Mouse (Mus musculus): ENCODE data around the gene Rtbdn.
A peak's percentile ranks its signal among the peaks of the same experiment; 100 is the strongest.

The Rtbdn gene

GRCm38 (mm10) chr8:84970135-84970790 is 23.5 kb downstream of the Rtbdn start:
- peaks cover 67% of the 10 kb centered on the region for H3K4me1 ChIP-seq (replicated peaks; ENCODE audit: low read depth, low read length)
- H3K4me3 ChIP-seq (replicated peaks; ENCODE audit: low read length): peak overlapping the region; percentile 86
- no peak for TF ChIP-seq CTCF (conservative IDR thresholded peaks at IDR 0.05; ENCODE audit: low read length)
- no peak for TF ChIP-seq POU5F1 (IDR thresholded peaks at IDR 0.05; ENCODE audit: borderline replicate concordance, low read length)
- TF ChIP-seq NANOG (IDR thresholded peaks at IDR 0.05; ENCODE audit: borderline replicate concordance, low read length): no peak
- no peaks in the 10 kb centered on the region for H3K27me3 ChIP-seq (ENCODE audit: insufficient read depth, low read length)
- H3K36me3 ChIP-seq (ENCODE audit: insufficient read depth, low read length): peaks cover 46% of the 10 kb centered on the region
- no peaks in the 10 kb centered on the region for H3K9me3 ChIP-seq (ENCODE audit: low read length)

DNA sequence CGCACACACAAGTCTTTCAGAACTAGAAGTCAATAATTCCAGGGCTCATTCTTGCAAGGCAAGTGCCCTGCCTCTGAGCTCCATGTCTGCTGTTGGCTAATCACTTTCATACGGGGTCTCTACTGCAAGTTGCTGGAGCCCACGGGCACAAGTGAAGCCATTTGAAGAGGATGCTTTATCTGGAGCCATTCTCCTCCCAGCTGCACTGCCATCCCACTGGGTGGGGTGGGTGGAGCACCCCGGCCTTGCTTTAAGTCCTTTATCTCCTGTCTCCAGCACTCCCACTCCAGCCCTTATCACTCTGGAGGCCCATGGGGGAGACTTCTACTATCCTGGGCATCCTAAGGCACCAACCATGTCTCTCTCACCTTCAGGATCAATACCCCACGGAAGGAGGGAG is 24.1 kb downstream of the Rtbdn start:
- TF ChIP-seq POU5F1 (IDR thresholded peaks at IDR 0.05; ENCODE audit: borderline replicate concordance, low read length) (no peak), NANOG (IDR thresholded peaks at IDR 0.05; ENCODE audit: borderline replicate concordance, low read length) (no peak), CTCF (conservative IDR thresholded peaks at IDR 0.05; ENCODE audit: low read length) (no peak)
- peaks cover 73% of the 10 kb centered on the region for H3K4me1 ChIP-seq (replicated peaks; ENCODE audit: low read depth, low read length)
- H3K4me3 ChIP-seq (replicated peaks; ENCODE audit: low read length): peak overlapping the region; percentile 86
- H3K36me3 ChIP-seq (ENCODE audit: insufficient read depth, low read length): peaks cover 46% of the 10 kb centered on the region
- H3K9me3 ChIP-seq (ENCODE audit: low read length): no peaks in the 10 kb centered on the region
- no peaks in the 10 kb centered on the region for H3K27me3 ChIP-seq (ENCODE audit: insufficient read depth, low read length)

DNA sequence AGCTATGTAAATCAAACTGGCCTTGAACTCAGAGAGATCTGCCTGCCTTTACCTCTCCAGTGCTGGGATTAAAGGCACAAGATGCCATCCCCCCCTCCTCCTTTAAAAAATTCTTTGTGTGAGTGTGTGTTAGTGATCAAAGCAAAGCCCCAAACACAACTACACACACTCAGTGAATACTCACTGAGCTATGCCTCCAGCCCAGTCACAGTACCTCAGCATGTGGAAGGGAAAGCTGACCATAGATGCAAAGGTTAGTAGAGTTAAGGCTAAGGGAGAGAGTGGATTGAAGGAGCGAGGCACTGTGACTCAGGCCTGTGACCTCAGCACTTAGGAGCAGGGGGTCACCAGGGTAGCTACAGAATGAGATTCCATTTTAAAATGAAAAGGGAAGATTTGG is 26.3 kb downstream of the Rtbdn start:
- Histone ChIP-seq H3K27me3 (ENCODE audit: insufficient read depth, low read length) (no peaks in the 10 kb centered on the region), H3K4me3 (replicated peaks; ENCODE audit: low read length) (no peak overlapping the region)
- no peak for TF ChIP-seq CTCF (conservative IDR thresholded peaks at IDR 0.05; ENCODE audit: low read length)
- TF ChIP-seq NANOG (IDR thresholded peaks at IDR 0.05; ENCODE audit: borderline replicate concordance, low read length): no peak
- no peak for TF ChIP-seq POU5F1 (IDR thresholded peaks at IDR 0.05; ENCODE audit: borderline replicate concordance, low read length)

DNA sequence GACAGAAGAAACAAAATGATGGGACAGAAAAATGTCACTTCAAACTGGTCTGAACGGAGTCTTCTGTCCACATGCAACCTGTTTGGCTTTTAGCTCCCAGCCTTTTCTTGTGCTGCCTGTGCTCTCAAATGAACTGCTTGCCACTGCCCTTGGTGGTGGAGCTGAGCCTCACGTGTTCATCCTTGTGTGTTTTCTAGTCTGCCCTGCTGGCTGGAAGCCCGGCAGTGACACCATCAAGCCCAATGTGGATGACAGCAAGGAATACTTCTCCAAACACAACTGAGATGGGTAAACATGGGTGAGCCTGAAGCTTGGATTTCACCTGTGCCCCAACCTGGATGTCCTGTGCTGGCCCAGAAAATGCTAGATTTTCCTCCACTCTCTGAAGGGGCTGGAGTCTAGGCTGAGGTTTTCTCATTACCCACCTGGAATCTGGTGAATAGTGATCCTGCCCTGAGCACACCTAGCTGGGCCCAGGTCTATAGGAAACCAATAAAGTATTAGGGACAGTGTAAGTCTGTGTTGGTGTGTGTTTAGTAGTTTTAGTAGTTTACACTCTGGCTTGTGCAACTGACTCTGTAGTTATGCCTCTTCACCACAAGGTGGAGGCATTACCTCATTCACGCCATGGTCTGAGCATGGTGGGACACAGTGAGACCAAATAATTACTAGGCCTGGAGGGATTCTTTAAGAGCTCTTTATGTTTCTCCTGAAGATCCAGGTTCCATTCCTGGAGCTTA is 27.2 kb downstream of the Rtbdn start:
- Histone ChIP-seq H3K36me3 (ENCODE audit: insufficient read depth, low read length) (peaks cover 45% of the 10 kb centered on the region), H3K9me3 (ENCODE audit: low read length) (no peaks in the 10 kb centered on the region), H3K27me3 (ENCODE audit: insufficient read depth, low read length) (no peaks in the 10 kb centered on the region), H3K4me1 (replicated peaks; ENCODE audit: low read depth, low read length) (peaks cover 50% of the 10 kb centered on the region), H3K4me3 (replicated peaks; ENCODE audit: low read length) (no peak overlapping the region)
- TF ChIP-seq NANOG (IDR thresholded peaks at IDR 0.05; ENCODE audit: borderline replicate concordance, low read length): no peak
- peak; percentile 55 for TF ChIP-seq CTCF (conservative IDR thresholded peaks at IDR 0.05; ENCODE audit: low read length)

More for the DNA sequence above, 26.3 kb downstream of the Rtbdn start:
- H3K4me1 ChIP-seq (replicated peaks; ENCODE audit: low read depth, low read length): peaks cover 55% of the 10 kb centered on the region
- peaks cover 45% of the 10 kb centered on the region for H3K36me3 ChIP-seq (ENCODE audit: insufficient read depth, low read length)
- H3K9me3 ChIP-seq (ENCODE audit: low read length): no peaks in the 10 kb centered on the region

DNA sequence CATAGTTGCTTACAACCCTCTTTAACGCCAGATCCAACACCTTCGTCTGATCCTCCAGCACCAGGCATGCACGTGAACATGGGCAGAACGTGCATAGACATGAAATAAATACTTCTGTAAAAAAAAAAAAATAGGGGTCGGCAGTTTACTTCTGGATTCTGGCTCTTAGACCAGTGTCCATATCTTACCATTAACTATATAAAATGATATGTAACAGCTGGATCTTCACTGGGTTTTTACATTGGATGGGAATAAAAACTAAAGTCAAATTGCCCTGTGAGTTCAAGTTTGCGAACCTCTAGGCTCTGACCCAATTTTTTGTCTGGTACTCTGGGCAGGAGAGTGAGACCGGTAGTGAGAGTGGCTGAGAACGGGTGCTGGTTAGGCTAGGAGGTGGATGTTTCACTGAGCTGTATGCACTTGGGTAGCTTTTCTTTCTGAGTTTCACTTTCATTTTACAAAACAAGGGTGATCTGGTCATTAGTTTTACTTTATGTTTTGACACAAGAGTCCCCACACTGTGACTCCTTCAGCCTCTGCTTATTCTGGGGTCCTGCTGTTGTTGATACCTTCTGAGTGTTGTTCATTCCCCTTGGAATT is 27.9 kb downstream of the Rtbdn start:
- Histone ChIP-seq H3K4me1 (replicated peaks; ENCODE audit: low read depth, low read length) (peaks cover 56% of the 10 kb centered on the region), H3K36me3 (ENCODE audit: insufficient read depth, low read length) (peaks cover 45% of the 10 kb centered on the region), H3K27me3 (ENCODE audit: insufficient read depth, low read length) (no peaks in the 10 kb centered on the region), H3K4me3 (replicated peaks; ENCODE audit: low read length) (no peak overlapping the region), H3K9me3 (ENCODE audit: low read length) (no peaks in the 10 kb centered on the region)
- TF ChIP-seq NANOG (IDR thresholded peaks at IDR 0.05; ENCODE audit: borderline replicate concordance, low read length) (no peak), CTCF (conservative IDR thresholded peaks at IDR 0.05; ENCODE audit: low read length) (no peak), POU5F1 (IDR thresholded peaks at IDR 0.05; ENCODE audit: borderline replicate concordance, low read length) (no peak)

DNA sequence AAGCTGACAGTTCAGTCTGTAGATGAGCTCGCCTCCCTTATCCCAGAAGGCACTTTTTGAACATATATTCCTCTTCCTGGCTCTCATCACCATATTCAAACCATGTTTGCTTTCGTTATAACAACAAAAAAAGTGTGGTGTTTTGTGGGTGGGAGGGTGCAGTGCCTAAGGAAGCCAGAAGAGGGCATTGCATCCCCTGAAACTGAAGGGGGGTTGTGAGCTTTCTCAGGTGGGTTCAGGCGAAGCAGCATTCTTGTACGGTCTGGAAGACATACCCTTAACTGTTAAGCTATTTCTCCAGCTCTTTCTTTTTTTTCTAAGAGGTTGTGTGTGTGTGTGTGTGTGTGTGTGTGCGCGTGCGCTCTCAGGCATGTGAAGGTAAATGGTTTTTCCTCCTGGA is 28.6 kb downstream of the Rtbdn start:
- TF ChIP-seq POU5F1 (IDR thresholded peaks at IDR 0.05; ENCODE audit: borderline replicate concordance, low read length) (no peak), CTCF (conservative IDR thresholded peaks at IDR 0.05; ENCODE audit: low read length) (peak; percentile 99)
- peaks cover 41% of the 10 kb centered on the region for H3K36me3 ChIP-seq (ENCODE audit: insufficient read depth, low read length)
- H3K4me1 ChIP-seq (replicated peaks; ENCODE audit: low read depth, low read length): peaks cover 54% of the 10 kb centered on the region
- no peaks in the 10 kb centered on the region for H3K27me3 ChIP-seq (ENCODE audit: insufficient read depth, low read length)
- no peaks in the 10 kb centered on the region for H3K9me3 ChIP-seq (ENCODE audit: low read length)
- H3K4me3 ChIP-seq (replicated peaks; ENCODE audit: low read length): peak overlapping the region; percentile 91

- H3K27me3 ChIP-seq (ENCODE audit: insufficient read depth, low read length): no peaks in the 10 kb centered on the region
- H3K4me3 ChIP-seq (replicated peaks; ENCODE audit: low read length): peak overlapping the region; percentile 91
- H3K4me1 ChIP-seq (replicated peaks; ENCODE audit: low read depth, low read length): peaks cover 54% of the 10 kb centered on the region
- peaks cover 34% of the 10 kb centered on the region for H3K36me3 ChIP-seq (ENCODE audit: insufficient read depth, low read length)
- no peaks in the 10 kb centered on the region for H3K9me3 ChIP-seq (ENCODE audit: low read length)
- no peak for TF ChIP-seq NANOG (IDR thresholded peaks at IDR 0.05; ENCODE audit: borderline replicate concordance, low read length)
- no peak for TF ChIP-seq CTCF (conservative IDR thresholded peaks at IDR 0.05; ENCODE audit: low read length)
- TF ChIP-seq POU5F1 (IDR thresholded peaks at IDR 0.05; ENCODE audit: borderline replicate concordance, low read length): no peak
These were observed 29.4 kb downstream of the Rtbdn start for GRCm38 (mm10) chr8:84976031-84976762.
